Mouse (Mus musculus) liver, postnatal 0 days (tissue): ENCODE measurements around the gene Mcm3ap.

Experiments used
- CTCF ChIP-seq: sonication (generic); IDR thresholded peaks from 2 replicates; pipeline ENCODE4 v1.5.1; 2016; ENCODE audit warnings: antibody characterized with exemption, low read depth
- EP300 ChIP-seq: IDR thresholded peaks from 2 replicates; pipeline ENCODE4 v1.6.1; 2016; ENCODE audit warnings: antibody characterized with exemption, low read depth, mild to moderate bottlenecking

DNA sequence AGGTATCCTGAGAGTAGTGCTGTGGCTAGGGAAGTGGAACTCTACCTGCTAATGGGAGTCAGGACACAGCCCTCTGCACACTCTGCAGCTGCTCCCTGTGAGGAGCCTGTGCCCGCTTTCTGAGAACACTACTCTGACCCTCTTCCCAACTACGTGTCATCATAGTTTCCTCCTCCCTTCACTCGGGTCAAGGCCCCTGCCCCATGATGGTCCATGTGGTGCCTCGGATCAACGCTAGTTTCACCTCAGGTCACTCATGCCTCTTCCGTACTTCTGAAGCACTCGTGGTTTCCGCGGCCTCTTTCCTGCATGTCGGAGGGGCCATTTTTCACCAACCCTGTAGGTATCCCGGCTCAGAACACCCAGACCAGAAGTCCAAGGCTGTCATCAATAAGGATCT is 62.2 kb downstream of the Mcm3ap start:
- TF ChIP-seq CTCF (no peak), EP300 (no peak)
